Comparison of ENCODE assay signal across 9 mouse cellular contexts in the genomic region with DNA sequence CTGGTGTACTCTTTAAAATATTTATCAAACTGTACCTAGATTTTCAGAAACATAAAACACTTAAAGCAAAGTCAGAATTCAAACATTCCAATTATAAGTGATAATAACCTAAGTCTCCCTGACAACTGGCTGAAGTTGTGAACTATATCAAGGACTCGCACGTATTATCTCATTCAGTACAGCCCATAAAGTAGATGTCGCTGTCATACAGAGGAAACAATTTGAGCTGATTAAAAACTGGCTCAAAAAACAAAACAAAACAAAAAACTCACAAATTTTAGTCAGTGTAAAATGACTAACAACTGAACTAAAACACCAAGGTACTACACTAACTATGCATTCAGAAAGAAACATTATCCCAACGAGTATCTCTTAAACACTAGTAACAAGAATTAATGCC. TPM values are rescaled to one million over a fixed set of nuclear protein-coding genes. Genes with fewer than 3 reads are reported as not detected.
DNase-seq lines count a peak whose midpoint lies in the region; ATAC-seq and TF ChIP-seq lines count a peak whose summit lies in the region.
"Had no signal": no experiment of that assay in that cellular context is flagged by ENCODE, and none has a peak within 500 bp of the region (broad histone marks: within the 10 kb centered on the region; RNA-seq: fewer than 3 reads in every experiment).

No protein-coding gene starts in this region.

- H3K27me3 ChIP-seq in liver, embryonic 11.5 days (replicated peaks; ENCODE audit: control insufficient read depth, insufficient read depth, low read length): no peaks in the 10 kb centered on the region
- H3K27me3 ChIP-seq in limb, embryonic 11.5 days (ENCODE audit: control insufficient read depth, insufficient read depth, low read length): no peaks in the 10 kb centered on the region
- no peaks in the 10 kb centered on the region for H3K27me3 ChIP-seq in neural tube, embryonic 13.5 days

- no peak overlapping the region for H3K27ac ChIP-seq in liver, embryonic 11.5 days (ENCODE audit: low read depth, low read length)
- no peak overlapping the region for H3K27ac ChIP-seq in embryonic fibroblast, embryonic 13.5 days (ENCODE audit: insufficient read depth, low read length)
- no peak overlapping the region for H3K27ac ChIP-seq in limb, embryonic 11.5 days (replicated peaks; ENCODE audit: low read depth, low read length)
- H3K27ac ChIP-seq in neural tube, embryonic 13.5 days (replicated peaks): no peak overlapping the region

- H3K4me2 ChIP-seq in liver, embryonic 11.5 days: peak overlapping the region; percentile 74
- H3K4me2 ChIP-seq in limb, embryonic 11.5 days (ENCODE audit: low read depth, severe bottlenecking): peak overlapping the region; percentile 44; the same call in 1 of the 2 replicates
- peak overlapping the region; percentile 79 for H3K4me2 ChIP-seq in neural tube, embryonic 13.5 days

- H3K4me1 ChIP-seq in liver, embryonic 11.5 days (replicated peaks; ENCODE audit: control insufficient read depth, insufficient read depth, low read length): peaks cover 16% of the 10 kb centered on the region
- H3K4me1 ChIP-seq in embryonic fibroblast, embryonic 13.5 days (ENCODE audit: control insufficient read depth, insufficient read depth, low read length): peaks cover 5% of the 10 kb centered on the region; the same call in 1 of the 2 replicates
- peaks cover 14% of the 10 kb centered on the region for H3K4me1 ChIP-seq in limb, embryonic 11.5 days (ENCODE audit: control insufficient read depth, insufficient read depth, low read length)
- H3K4me1 ChIP-seq in neural tube, embryonic 13.5 days (replicated peaks): peaks cover 49% of the 10 kb centered on the region

- DNase-seq in liver, embryonic 11.5 days (ENCODE audit: low spot score): no peak
- no peak for DNase-seq in liver
- no peak for DNase-seq in limb, embryonic 11.5 days (ENCODE audit: low spot score)
- no peak for DNase-seq in gastrocnemius, postnatal 25 days
- no peak for DNase-seq in cerebellum, adult 11 months
- DNase-seq in lung, postnatal 4 days: no peak
- DNase-seq: thymus, postnatal 25 days had no signal

- H3K9ac ChIP-seq in liver, embryonic 11.5 days (ENCODE audit: low read depth, low read length): peak overlapping the region; percentile 43; the same call in 1 of the 2 replicates
- H3K9ac ChIP-seq in limb, embryonic 11.5 days (ENCODE audit: low read length): no peak overlapping the region
- H3K9ac ChIP-seq in neural tube, embryonic 13.5 days: 0 out of 2 replicates have a peak overlapping the region, but pooled peaks have one; percentile 61

- no peak for TF ChIP-seq CTCF in embryonic fibroblast, embryonic 13.5 days (IDR thresholded peaks at IDR 0.05; ENCODE audit: borderline replicate concordance, insufficient read depth, low read length)

- peak overlapping the region; percentile 46 for H3K4me3 ChIP-seq in liver, embryonic 11.5 days (ENCODE audit: low read depth, low read length)
- H3K4me3 ChIP-seq in embryonic fibroblast, embryonic 13.5 days (ENCODE audit: insufficient read depth, low read length): peak overlapping the region; percentile 69
- peak overlapping the region; percentile 16 for H3K4me3 ChIP-seq in limb, embryonic 11.5 days (ENCODE audit: low read depth, low read length)
- H3K4me3 ChIP-seq in neural tube, embryonic 13.5 days: peak overlapping the region; percentile 68

- no peak for TF ChIP-seq POLR2A in embryonic fibroblast, embryonic 13.5 days (IDR thresholded peaks at IDR 0.05; ENCODE audit: low read depth, low read length)

- H3K36me3 ChIP-seq in liver, embryonic 11.5 days (ENCODE audit: control insufficient read depth, insufficient read depth, low read length): no peaks in the 10 kb centered on the region
- H3K36me3 ChIP-seq in limb, embryonic 11.5 days (ENCODE audit: control insufficient read depth, insufficient read depth, low read length): no peaks in the 10 kb centered on the region
- H3K36me3 ChIP-seq in neural tube, embryonic 13.5 days: no peaks in the 10 kb centered on the region

- no peaks in the 10 kb centered on the region for H3K9me3 ChIP-seq in liver, embryonic 11.5 days (ENCODE audit: control insufficient read depth, low read length)
- no peaks in the 10 kb centered on the region for H3K9me3 ChIP-seq in limb, embryonic 11.5 days (ENCODE audit: control insufficient read depth, low read length)
- no peaks in the 10 kb centered on the region for H3K9me3 ChIP-seq in neural tube, embryonic 13.5 days

- WGBS in liver, embryonic 11.5 days: 22% methylated on average over 4 of the region's 4 CpGs
- 50% methylated on average over 4 of the region's 4 CpGs for WGBS in limb, embryonic 11.5 days
- WGBS in neural tube, embryonic 13.5 days: 43% methylated on average over 4 of the region's 4 CpGs

- ATAC-seq in liver, embryonic 11.5 days (replicated peaks; ENCODE audit: low FRiP score): no peak
- ATAC-seq in limb, embryonic 11.5 days (ENCODE audit: insufficient number of reproducible peaks, low FRiP score, low TSS enrichment, low read depth): no peak
- no peak for ATAC-seq in neural tube, embryonic 13.5 days (ENCODE audit: low read depth)

RNA-seq across cellular contexts. Expression of a gene that starts 3.0 kb away (rescaled TPM):
- polyA plus RNA-seq in liver, embryonic 11.5 days (2014; fragmentation: Nextera tagmentation; extraction: Ambion mirVana): 62.8 and 64.3 TPM in 2 replicates
- polyA plus RNA-seq in embryonic fibroblast, embryonic 13.5 days (2011; ENCODE audit: insufficient read length, low read depth, missing spikeins): 148 and 149 TPM in 2 replicates
- polyA plus RNA-seq in limb, embryonic 11.5 days (2014; fragmentation: Nextera tagmentation; extraction: Ambion mirVana): 84.3 and 87.4 TPM in 2 replicates
- 40.9 and 47.1 TPM in 2 replicates for polyA plus RNA-seq in neural tube, embryonic 13.5 days (2015; fragmentation: Nextera tagmentation; extraction: Ambion mirVana)
- 10 to 100 TPM; 19.5 to 21.1 TPM for total RNA-seq in gastrocnemius, postnatal 25 days (2021)

Comparison
In these comparisons a context has a peak if more than half of its experiments do, and no peak if none do; other contexts are left out.
1. H3K4me3 ChIP-seq: peak in every context shown above with its lines; median percentile 69 in embryonic fibroblast, embryonic 13.5 days; 68 in neural tube, embryonic 13.5 days; 46 in liver, embryonic 11.5 days; 16 in limb, embryonic 11.5 days.